8 mouse cellular contexts compared by ENCODE assay signal in the genomic region with DNA sequence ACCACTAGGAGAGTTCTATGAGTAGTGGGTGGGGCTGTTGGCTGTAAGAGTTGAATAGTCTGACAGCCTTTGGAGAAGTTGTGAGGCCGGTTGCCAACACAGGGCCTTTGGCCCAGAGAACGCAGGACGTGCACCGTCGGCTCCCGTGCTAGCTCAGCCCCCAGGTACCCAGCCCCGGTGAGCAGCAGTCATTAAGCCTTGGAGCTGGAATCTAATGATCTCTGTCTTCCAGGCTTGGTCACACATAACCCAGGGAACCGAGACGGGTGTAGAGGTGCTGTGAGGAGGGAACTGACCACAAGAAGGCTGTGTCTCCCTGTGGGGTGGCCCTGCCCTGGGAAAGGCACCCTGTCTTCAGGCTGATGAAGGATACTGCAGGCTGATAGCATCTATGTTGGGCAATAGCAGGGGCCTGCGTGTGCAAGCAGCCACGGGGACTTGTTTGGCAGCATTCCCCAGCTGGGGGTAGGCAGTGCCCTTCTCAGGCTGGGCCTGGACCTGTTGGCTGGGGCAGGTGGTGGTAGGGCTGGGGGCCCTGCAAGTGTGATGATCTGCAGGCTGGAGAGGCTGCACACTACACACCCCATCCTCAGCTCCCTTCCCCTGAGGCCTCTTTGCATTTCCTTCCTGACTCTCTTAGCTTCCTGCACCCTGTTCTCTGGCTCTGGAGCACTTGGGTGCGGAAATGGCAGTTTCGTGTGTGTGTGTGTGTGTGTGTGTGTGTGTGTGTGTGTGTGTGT.
DNase-seq lines count a peak whose midpoint lies in the region; ATAC-seq lines count a peak whose summit lies in the region.

No protein-coding gene starts in this region.

- DNase-seq in ovary, postnatal 36 days (ENCODE audit: low spot score) = peak; percentile 60
- no peak for DNase-seq in ovary, postnatal 14 days (ENCODE audit: low spot score)
- DNase-seq in heart, postnatal 10 days = peak; percentile 54 to 56
- DNase-seq in thymus, postnatal 10 days (ENCODE audit: low spot score in 2 of 2) = peak; percentile 35 to 49
- DNase-seq in layer of hippocampus, postnatal 14 days (ENCODE audit: low spot score in 2 of 2) = no peak
- DNase-seq in frontal cortex, postnatal 10 days (ENCODE audit: low spot score in 2 of 2) = no peak

- peaks cover 50% of the 10 kb centered on the region for H3K4me1 ChIP-seq in liver, embryonic 12.5 days
- peaks cover 52% of the 10 kb centered on the region for H3K4me1 ChIP-seq in midbrain, embryonic 13.5 days (replicated peaks)

- H3K36me3 ChIP-seq in liver, embryonic 12.5 days = peaks cover 37% of the 10 kb centered on the region
- peaks cover 10% of the 10 kb centered on the region for H3K36me3 ChIP-seq in midbrain, embryonic 13.5 days

- intact Hi-C loops in heart, postnatal 10 days (cut with DNase I) = no loop called here

- ATAC-seq in liver, embryonic 12.5 days = no peak
- ATAC-seq in midbrain, embryonic 13.5 days = no peak

- WGBS in liver, embryonic 12.5 days (ENCODE audit: insufficient replicate concordance) = 26% methylated on average over 13 of the region's 13 CpGs
- WGBS in midbrain, embryonic 13.5 days = 76% methylated on average over 13 of the region's 13 CpGs

- no peak overlapping the region for H3K4me2 ChIP-seq in liver, embryonic 12.5 days
- H3K4me2 ChIP-seq in midbrain, embryonic 13.5 days (replicated peaks) = no peak overlapping the region

- H3K4me3 ChIP-seq in liver, embryonic 12.5 days = no peak overlapping the region
- no peak overlapping the region for H3K4me3 ChIP-seq in midbrain, embryonic 13.5 days (replicated peaks)

- H3K27ac ChIP-seq in liver, embryonic 12.5 days = peak overlapping the region; percentile 4; the same call in 1 of the 2 replicates
- H3K27ac ChIP-seq in midbrain, embryonic 13.5 days = no peak overlapping the region

- H3K9me3 ChIP-seq in liver, embryonic 12.5 days (replicated peaks) = no peaks in the 10 kb centered on the region
- no peaks in the 10 kb centered on the region for H3K9me3 ChIP-seq in midbrain, embryonic 13.5 days

- H3K9ac ChIP-seq in liver, embryonic 12.5 days = 0 out of 2 replicates have a peak overlapping the region, but pooled peaks have one; percentile 14
- no peak overlapping the region for H3K9ac ChIP-seq in midbrain, embryonic 13.5 days (replicated peaks)

- no peaks in the 10 kb centered on the region for H3K27me3 ChIP-seq in liver, embryonic 12.5 days (replicated peaks)
- H3K27me3 ChIP-seq in midbrain, embryonic 13.5 days = no peaks in the 10 kb centered on the region

Comparison
In these comparisons a context has a peak if more than half of its experiments do, and no peak if none do; other contexts are left out.
1. DNase-seq: peak in ovary, postnatal 36 days (single experiment), heart, postnatal 10 days (2 of 2) and thymus, postnatal 10 days (2 of 2); none in ovary, postnatal 14 days (single experiment), layer of hippocampus, postnatal 14 days (0 of 2) and frontal cortex, postnatal 10 days (0 of 2).